Mouse (Mus musculus) embryonic facial prominence, embryonic 13.5 days (tissue): ENCODE measurements around the gene Mgat4a. TPM values are rescaled to one million over a fixed set of nuclear protein-coding genes. Genes with fewer than 3 reads are reported as not detected.

Experiments
- ATAC-seq: fragments of 200-750 bp; cut with Nextera tagmentation; 2 replicates; pipeline ENCODE4 v1.8.0; 2017; ENCODE audit warnings: low read depth; ENCODE audit not compliant: insufficient number of reproducible peaks, insufficient read depth, low FRiP score, low TSS enrichment
- H3K27ac ChIP-seq: fragments of 300-500 bp; sonication (generic); 2 replicates; pipeline ENCODE4 v1.5.1; 2015; ENCODE audit warnings: moderate library complexity, mild to moderate bottlenecking, inconsistent platforms
- H3K27me3 ChIP-seq: fragments of 300-500 bp; sonication (generic); 2 replicates; pipeline ENCODE4 v1.6.1; 2015; ENCODE audit warnings: mild to moderate bottlenecking, inconsistent platforms
- H3K36me3 ChIP-seq: fragments of 300-500 bp; sonication (generic); 2 replicates; pipeline ENCODE4 v1.6.1; 2015; ENCODE audit warnings: mild to moderate bottlenecking, inconsistent platforms
- H3K4me1 ChIP-seq: fragments of 300-500 bp; sonication (generic); 2 replicates; pipeline ENCODE4 v1.6.1; 2015; ENCODE audit warnings: inconsistent platforms
- H3K4me2 ChIP-seq: fragments of 300-500 bp; sonication (generic); 2 replicates; pipeline ENCODE4 v1.6.1; 2015; ENCODE audit warnings: moderate library complexity, mild to moderate bottlenecking, inconsistent platforms
- H3K4me3 ChIP-seq: fragments of 300-500 bp; sonication (generic); 2 replicates; pipeline ENCODE4 v1.5.1; 2015; ENCODE audit warnings: mild to moderate bottlenecking, inconsistent platforms
- H3K9ac ChIP-seq: fragments of 300-500 bp; sonication (generic); 2 replicates; pipeline ENCODE4 v1.6.1; 2015; ENCODE audit warnings: mild to moderate bottlenecking, inconsistent platforms
- H3K9me3 ChIP-seq: fragments of 300-500 bp; sonication (generic); 2 replicates; pipeline ENCODE4 v1.6.1; 2016; ENCODE audit warnings: inconsistent platforms
- WGBS: fragments of 180-500 bp; shearing (Covaris S2); methylation state at CpG from one replicate; pipeline ENCODE4 v1.1.7; 2015; ENCODE audit warnings: mixed read lengths; 5-methylcytosine and 5-hydroxymethylcytosine counted together
- polyA plus RNA-seq: library from polyadenylated mRNA; unstranded; fragments of >200 nt; fragmentation: Nextera tagmentation; extraction: Ambion mirVana; gene quantifications from 2 replicates; pipeline ENCODE4 v1.2.1, GENCODE M21; 2015

Gene Mgat4a
- polyA plus RNA-seq, 1 experiment from 2014 or later, result 5.4 TPM

DNA sequence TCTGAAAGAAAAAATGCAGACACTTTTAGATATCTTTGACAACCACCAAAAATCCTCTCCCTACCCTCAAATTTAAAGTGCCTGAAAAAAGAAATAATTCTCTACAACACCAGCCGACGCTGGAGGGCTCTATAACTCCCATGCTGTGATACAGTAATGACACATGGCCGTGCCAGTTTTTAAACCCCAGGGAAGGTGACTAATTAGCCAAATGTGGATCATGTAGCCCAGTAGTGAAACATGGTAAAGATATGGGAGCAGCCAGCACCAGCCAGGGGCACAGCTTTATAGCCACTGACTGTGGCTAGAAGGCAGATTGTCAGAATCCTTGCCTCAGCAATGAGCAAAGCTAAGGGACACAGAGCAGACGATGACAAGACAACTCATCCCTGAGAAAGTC is 19.5 kb upstream of the Mgat4a start:
- no peak for ATAC-seq
- WGBS, result 82% methylated on average over 4 of the region's 4 CpGs
- H3K27ac ChIP-seq, result no peak overlapping the region

DNA sequence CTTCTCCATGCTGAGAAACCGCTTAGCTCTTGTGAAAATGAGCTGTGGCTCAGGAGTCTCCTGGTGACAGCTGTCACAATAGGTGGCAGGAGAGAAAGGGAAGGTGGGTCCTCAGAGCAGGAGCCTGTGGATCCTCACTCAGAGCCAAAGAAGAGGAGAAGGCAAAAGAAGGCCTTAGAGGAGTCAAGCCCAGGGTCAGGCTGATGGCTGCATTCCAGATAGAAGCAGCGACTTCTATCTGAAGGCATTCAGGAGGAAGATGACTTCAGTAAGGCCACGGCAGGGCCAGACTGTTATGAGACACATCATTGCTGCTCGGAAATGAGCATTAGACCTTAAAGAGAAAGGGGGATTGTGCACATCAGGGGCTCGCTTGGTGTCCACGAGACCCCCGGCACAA is 11.2 kb upstream of the Mgat4a start:
- Histone ChIP-seq H3K27me3 (no peaks in the 10 kb centered on the region), H3K4me2 (no peak overlapping the region), H3K4me3 (no peak overlapping the region), H3K27ac (no peak overlapping the region), H3K36me3 (no peaks in the 10 kb centered on the region), H3K9me3 (no peaks in the 10 kb centered on the region), H3K9ac (no peak overlapping the region), H3K4me1 (no peaks in the 10 kb centered on the region)
- WGBS, result 85% methylated on average over 7 of the region's 7 CpGs
- no peak for ATAC-seq

More for the DNA sequence above, 19.5 kb upstream of the Mgat4a start:
- Histone ChIP-seq H3K9ac (no peak overlapping the region), H3K9me3 (no peaks in the 10 kb centered on the region), H3K4me1 (no peaks in the 10 kb centered on the region), H3K27me3 (no peaks in the 10 kb centered on the region), H3K4me3 (no peak overlapping the region), H3K4me2 (no peak overlapping the region), H3K36me3 (no peaks in the 10 kb centered on the region)

DNA sequence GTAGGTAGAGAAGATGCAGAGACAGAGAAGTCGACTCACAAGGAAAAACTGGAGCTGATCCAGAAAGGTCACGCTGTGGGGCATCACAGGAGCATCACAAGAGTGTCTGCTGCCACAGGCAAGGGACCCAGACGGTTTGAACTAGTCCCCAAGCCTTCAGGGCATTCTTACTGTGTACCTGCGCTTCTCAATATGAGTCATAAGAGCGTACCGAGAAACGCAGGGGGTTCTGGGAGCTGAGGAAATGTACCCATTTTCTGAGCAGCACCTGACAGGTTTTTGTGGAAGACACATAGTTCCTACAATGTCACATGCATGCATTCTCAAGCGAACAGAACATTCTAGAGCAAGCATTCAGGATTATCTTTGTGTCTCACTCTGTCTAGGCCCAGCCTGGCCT is 8.7 kb upstream of the Mgat4a start:
- H3K9ac ChIP-seq, result no peak overlapping the region
- ATAC-seq, result no peak
- no peaks in the 10 kb centered on the region for H3K4me1 ChIP-seq
- 83% methylated on average over 8 of the region's 8 CpGs for WGBS
- no peaks in the 10 kb centered on the region for H3K9me3 ChIP-seq
- no peak overlapping the region for H3K4me2 ChIP-seq
- no peaks in the 10 kb centered on the region for H3K36me3 ChIP-seq
- no peak overlapping the region for H3K4me3 ChIP-seq
- H3K27me3 ChIP-seq, result no peaks in the 10 kb centered on the region
- H3K27ac ChIP-seq, result no peak overlapping the region

DNA sequence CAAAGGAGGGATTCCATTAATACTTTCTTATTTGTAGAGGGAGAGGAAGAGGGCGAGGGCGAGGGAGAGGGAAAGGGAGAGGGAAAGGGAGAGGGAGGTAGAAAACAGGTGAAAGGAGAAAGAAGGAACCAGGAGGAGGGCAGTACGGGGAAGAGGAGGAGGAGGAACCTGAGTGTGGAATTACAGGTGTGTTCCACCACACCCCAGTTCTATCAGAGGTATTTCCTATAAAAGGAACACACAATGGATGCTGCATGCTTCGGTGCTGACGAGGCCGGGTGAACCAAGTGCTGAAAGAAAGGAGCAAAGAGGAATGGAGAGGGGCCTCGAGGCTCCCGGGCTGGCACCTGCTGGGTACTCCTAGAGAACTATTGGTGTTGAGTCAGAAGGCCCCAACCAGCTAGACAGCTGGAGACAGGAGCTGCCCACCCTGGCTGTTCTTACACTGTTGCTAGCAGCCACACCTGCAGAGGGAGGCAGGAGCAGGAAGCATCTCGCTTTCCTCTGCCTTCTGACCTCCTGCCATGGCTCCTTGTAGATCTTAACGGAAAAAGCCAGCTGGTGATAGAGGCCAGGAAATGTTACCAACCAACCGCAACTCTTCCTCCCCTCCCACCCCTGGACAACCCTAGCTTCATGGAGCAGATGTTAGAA is 5.7 kb upstream of the Mgat4a start:
- no peaks in the 10 kb centered on the region for H3K9me3 ChIP-seq
- no peak overlapping the region for H3K27ac ChIP-seq
- H3K27me3 ChIP-seq, result peaks cover 19% of the 10 kb centered on the region
- WGBS, result 74% methylated on average over 11 of the region's 11 CpGs
- H3K36me3 ChIP-seq, result no peaks in the 10 kb centered on the region
- H3K4me1 ChIP-seq, result no peaks in the 10 kb centered on the region
- no peak overlapping the region for H3K4me3 ChIP-seq
- ATAC-seq, result no peak
- no peak overlapping the region for H3K4me2 ChIP-seq
- H3K9ac ChIP-seq, result no peak overlapping the region

DNA sequence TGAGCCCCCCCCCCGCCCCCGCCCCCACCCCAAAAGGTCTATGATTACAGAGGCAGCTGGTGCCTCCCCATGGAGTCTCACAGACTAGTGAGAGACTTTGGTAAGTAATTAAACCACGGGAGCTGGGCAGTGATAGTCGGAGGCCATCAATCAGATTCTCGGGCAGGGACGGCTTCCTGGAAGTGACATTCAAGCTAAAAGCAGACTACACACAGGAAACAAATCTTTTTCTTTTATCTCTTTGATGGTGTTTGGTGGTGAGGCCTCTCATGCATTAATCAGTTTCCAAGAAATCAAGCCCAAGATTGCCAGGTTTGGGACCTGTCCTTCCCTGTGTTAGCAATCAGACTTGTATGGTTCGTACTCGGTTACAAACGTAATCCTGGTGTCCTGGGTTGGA is 3.4 kb upstream of the Mgat4a start:
- Histone ChIP-seq H3K27me3 (peaks cover 23% of the 10 kb centered on the region), H3K9ac (no peak overlapping the region), H3K36me3 (no peaks in the 10 kb centered on the region), H3K27ac (no peak overlapping the region), H3K4me1 (0 out of 2 replicates have a peak, but pooled peaks cover 6% of the 10 kb centered on the region), H3K9me3 (no peaks in the 10 kb centered on the region), H3K4me2 (no peak overlapping the region), H3K4me3 (no peak overlapping the region)
- ATAC-seq, result no peak
- WGBS, result 51% methylated on average over 9 of the region's 9 CpGs

DNA sequence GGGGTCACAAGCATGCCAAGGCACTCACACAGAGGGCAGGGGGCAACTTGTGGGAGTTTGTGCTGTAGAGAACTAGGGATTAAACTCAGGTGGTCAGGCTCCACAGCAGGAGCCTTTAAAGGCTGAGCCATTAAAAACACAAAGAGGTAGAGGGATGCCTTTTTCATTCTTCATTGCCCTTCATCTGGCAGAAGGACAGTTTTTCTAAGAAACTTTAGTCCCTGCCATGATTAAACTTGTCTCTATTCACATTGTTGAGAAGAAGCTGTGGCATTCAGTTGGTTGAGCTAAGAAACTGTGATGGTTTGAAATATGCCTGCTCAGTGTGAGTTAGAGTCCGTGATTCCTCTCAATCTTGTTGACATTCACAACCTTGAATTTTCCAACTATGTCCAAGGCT is 2.2 kb upstream of the Mgat4a start:
- Histone ChIP-seq H3K27ac (no peak overlapping the region), H3K9me3 (no peaks in the 10 kb centered on the region), H3K4me2 (no peak overlapping the region), H3K9ac (no peak overlapping the region), H3K4me3 (no peak overlapping the region), H3K4me1 (0 out of 2 replicates have a peak, but pooled peaks cover 6% of the 10 kb centered on the region), H3K36me3 (no peaks in the 10 kb centered on the region), H3K27me3 (peaks cover 23% of the 10 kb centered on the region)
- WGBS, result 34% methylated on average over 1 of the region's 1 CpGs
- no peak for ATAC-seq

DNA sequence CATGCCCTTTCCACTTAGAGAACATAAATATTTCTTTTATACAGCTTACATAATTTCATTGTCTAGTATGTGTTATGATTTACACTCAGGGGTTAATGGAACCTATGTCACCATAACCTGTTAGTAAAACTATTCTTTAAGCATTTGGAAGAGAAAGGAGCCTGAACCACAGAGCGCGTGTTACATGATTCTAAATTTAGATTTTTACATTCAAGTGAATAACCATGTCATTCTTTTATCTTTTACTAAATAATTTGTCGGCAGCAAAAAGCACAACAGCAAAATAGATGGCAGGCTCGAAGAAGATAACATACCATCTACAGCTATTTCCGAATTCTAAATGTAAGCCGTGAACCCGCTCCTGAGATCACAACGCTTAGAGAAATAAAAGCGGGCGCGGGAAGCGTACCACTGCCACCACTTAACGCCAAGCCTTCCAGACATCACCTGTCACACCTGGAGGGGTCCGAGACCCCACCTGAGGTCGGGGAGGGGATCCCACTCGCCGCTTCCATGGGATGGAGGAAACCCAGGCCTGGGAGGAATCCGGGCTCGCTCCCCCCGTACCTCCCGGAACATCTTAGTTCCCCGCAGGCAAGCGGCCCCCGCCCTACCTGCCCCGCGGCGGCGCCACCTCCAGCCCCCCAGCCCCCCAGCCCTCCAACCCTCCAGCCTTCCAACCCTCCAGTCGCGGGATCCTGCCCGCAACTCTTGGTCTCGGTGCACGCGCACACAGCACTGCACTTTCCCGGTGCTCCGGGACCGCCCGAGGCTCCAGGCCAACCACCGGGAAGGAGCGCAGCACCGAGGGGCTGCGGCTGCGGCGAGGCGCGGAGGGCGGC is 627 bp downstream of the Mgat4a start:
- WGBS, result 4% methylated on average over 45 of the region's 47 CpGs
- no peak overlapping the region for H3K27ac ChIP-seq
- peak; percentile 66 for ATAC-seq

DNA sequence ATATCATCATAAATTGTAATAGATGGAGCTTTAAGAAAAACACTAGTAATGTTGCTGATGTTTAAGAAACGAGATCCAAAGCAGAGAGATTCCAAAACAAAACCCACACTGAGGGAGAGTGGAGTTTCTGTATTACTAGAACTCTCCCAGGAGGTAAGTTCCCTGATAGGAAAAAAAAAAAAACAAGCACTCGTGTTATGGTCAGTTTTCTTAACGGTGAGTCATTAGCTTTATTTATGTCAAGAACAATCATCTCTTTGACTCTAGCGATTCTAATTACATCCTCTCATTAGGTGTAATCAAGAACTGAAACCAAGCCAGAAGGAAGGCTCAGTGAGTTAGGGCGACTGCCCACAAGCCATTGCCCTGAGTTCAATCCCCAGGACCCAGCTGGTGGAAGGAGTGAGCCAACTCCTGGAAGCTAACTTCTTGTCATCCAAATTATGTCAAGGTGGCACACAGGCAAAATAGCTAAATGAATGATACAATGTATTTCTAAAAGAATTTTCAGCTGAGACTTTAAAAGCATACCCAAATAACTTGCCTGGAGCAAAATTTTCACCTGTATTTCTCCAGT is 6.2 kb downstream of the Mgat4a start:
- Histone ChIP-seq H3K4me2 (no peak overlapping the region), H3K4me1 (peaks cover 6% of the 10 kb centered on the region; the same call in 1 of the 2 replicates), H3K9me3 (no peaks in the 10 kb centered on the region), H3K36me3 (no peaks in the 10 kb centered on the region), H3K9ac (no peak overlapping the region), H3K27ac (no peak overlapping the region), H3K4me3 (no peak overlapping the region), H3K27me3 (no peaks in the 10 kb centered on the region)
- no peak for ATAC-seq
- WGBS, result 29% methylated on average over 5 of the region's 5 CpGs

More for the DNA sequence above, 627 bp downstream of the Mgat4a start:
- H3K9ac ChIP-seq, result peak overlapping the region; percentile 78
- no peaks in the 10 kb centered on the region for H3K9me3 ChIP-seq
- no peaks in the 10 kb centered on the region for H3K36me3 ChIP-seq
- peak overlapping the region; percentile 77 for H3K4me3 ChIP-seq
- peaks cover 23% of the 10 kb centered on the region for H3K27me3 ChIP-seq
- peaks cover 12% of the 10 kb centered on the region; the same call in 1 of the 2 replicates for H3K4me1 ChIP-seq
- peak overlapping the region; percentile 94 for H3K4me2 ChIP-seq

DNA sequence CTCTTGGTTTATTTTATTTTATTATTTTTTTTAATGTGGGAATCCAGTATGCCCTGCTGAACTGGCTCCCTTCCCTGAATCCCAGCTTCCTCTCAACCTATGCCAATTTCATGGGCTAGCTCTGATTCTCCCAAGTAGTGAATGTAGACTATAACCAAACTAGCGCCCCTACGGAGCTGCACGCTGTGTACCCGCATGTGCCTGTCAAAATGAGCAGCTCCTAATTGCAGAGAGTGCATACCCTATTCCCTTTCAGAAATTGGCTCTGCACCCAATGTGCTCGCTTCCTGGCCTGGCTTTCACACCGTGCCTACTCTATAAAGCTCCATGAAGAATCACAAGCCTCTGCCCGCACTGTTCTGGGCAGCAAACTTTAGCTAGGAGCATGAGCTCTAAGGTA is 7.6 kb downstream of the Mgat4a start:
- Histone ChIP-seq H3K9ac (no peak overlapping the region), H3K4me2 (no peak overlapping the region), H3K36me3 (no peaks in the 10 kb centered on the region), H3K4me3 (no peak overlapping the region), H3K27me3 (no peaks in the 10 kb centered on the region), H3K9me3 (no peaks in the 10 kb centered on the region), H3K4me1 (peaks cover 6% of the 10 kb centered on the region; the same call in 1 of the 2 replicates), H3K27ac (no peak overlapping the region)
- 85% methylated on average over 7 of the region's 7 CpGs for WGBS
- ATAC-seq, result no peak

DNA sequence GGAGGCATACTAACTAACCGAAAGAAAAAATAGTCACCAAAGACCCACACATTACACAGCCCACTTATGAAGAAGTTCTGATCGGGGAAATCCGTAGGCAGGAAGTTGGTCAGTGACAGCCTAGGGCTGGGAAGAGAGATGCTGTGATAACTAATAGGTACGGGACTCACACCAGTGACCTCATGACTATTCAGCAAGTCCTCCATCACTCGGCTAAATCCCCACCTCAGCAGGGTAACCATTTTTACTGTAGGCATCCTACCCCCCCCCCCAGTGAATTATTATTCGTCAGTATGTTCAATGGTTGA is 8.3 kb downstream of the Mgat4a start:
- H3K4me1 ChIP-seq, result peaks cover 6% of the 10 kb centered on the region; the same call in 1 of the 2 replicates
- no peak overlapping the region for H3K9ac ChIP-seq
- no peak for ATAC-seq
- no peaks in the 10 kb centered on the region for H3K27me3 ChIP-seq
- no peaks in the 10 kb centered on the region for H3K9me3 ChIP-seq
- H3K4me3 ChIP-seq, result no peak overlapping the region
- H3K4me2 ChIP-seq, result no peak overlapping the region
- H3K36me3 ChIP-seq, result no peaks in the 10 kb centered on the region
- no peak overlapping the region for H3K27ac ChIP-seq
- WGBS, result 84% methylated on average over 6 of the region's 6 CpGs

DNA sequence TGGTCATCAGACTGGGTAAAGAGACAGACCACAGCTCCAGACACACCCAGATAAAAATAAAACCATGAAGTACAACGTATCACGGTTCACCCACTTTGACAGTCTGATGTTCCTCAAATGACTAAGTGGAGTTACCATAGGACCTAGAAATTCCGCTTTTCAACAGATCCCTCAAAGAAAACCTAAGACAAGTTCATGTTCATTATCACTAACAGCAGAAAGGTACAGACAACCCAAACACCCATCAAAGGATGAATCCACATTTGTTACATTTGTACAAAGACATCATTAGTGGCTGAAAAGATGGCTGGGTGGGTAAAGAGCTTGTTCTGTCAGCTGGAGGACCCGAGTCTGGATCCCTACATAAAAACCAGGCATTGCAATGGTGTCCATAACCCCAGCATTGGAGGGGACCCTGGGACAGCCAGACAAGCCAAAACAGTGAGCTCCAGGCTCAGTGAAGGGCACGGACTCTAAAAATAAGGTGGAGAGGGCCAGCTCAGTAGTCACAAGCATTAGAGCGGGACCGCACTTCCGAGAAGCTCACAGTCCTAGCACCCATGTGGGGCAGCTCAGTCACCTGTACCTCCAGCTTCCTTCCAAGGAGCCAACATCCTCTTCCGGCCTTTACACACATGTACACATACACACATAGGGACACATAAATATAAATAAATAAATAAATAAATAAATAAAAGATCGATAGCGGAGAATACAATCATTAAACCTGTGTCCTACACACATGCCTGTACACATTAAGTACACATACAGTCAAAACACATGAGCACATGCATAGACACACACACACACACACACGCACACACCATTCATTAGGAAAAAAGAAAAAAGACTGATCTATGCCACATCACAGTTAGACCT is 8.9 kb downstream of the Mgat4a start:
- Histone ChIP-seq H3K27ac (no peak overlapping the region), H3K4me3 (no peak overlapping the region), H3K27me3 (no peaks in the 10 kb centered on the region), H3K9me3 (no peaks in the 10 kb centered on the region), H3K4me2 (no peak overlapping the region), H3K4me1 (peaks cover 3% of the 10 kb centered on the region; the same call in 1 of the 2 replicates), H3K9ac (no peak overlapping the region), H3K36me3 (no peaks in the 10 kb centered on the region)
- WGBS, result 91% methylated on average over 12 of the region's 12 CpGs
- ATAC-seq, result no peak
